Mouse (Mus musculus) adrenal gland, postnatal 36 days (tissue): ENCODE results near the gene Plk5. TPM values are rescaled to one million over a fixed set of nuclear protein-coding genes. Genes with fewer than 3 reads are reported as not detected.
A peak's percentile ranks its signal among the peaks of the same experiment; 100 is the strongest.
"Not testable (repeated sequence)": the region's sequence is repeated elsewhere in the genome, so short reads cannot be mapped to it uniquely, and the experiment has no call there.

Source experiments
- DNase-seq, 2 experiments: peaks; one replicate each; pipeline ENCODE4 v3.0.0; 2021; ENCODE audit warnings: mixed read lengths in 1 of 2
- total RNA-seq, 2 experiments: library from RNA; stranded (reverse); gene quantifications; 2 replicates each; pipeline ENCODE4 v1.2.3; 2021

The Plk5 gene
- total RNA-seq, 2 experiments from 2014 or later: 0.26 TPM; not detected in 1

DNA sequence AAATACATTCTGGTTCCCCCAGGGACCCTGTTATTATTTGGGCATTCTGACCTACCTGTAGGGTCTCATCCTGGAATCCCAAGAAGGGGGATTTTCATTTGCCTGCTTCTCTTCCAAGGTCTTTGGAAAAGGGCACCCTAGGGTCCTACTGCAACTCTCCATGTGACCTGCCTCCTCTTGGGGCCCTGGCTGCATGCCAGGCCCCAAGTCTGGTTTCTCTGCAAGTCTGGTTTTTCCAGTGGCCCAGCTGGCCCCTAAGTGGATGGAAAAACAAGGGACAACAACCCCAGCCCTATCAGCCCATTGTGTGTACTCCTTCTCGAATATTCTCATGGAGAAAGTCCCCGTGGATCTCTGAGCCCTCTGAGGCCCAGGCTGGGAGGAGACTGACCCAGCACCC lies 25.4 kb upstream of the Plk5 start:
- no peak for DNase-seq

DNA sequence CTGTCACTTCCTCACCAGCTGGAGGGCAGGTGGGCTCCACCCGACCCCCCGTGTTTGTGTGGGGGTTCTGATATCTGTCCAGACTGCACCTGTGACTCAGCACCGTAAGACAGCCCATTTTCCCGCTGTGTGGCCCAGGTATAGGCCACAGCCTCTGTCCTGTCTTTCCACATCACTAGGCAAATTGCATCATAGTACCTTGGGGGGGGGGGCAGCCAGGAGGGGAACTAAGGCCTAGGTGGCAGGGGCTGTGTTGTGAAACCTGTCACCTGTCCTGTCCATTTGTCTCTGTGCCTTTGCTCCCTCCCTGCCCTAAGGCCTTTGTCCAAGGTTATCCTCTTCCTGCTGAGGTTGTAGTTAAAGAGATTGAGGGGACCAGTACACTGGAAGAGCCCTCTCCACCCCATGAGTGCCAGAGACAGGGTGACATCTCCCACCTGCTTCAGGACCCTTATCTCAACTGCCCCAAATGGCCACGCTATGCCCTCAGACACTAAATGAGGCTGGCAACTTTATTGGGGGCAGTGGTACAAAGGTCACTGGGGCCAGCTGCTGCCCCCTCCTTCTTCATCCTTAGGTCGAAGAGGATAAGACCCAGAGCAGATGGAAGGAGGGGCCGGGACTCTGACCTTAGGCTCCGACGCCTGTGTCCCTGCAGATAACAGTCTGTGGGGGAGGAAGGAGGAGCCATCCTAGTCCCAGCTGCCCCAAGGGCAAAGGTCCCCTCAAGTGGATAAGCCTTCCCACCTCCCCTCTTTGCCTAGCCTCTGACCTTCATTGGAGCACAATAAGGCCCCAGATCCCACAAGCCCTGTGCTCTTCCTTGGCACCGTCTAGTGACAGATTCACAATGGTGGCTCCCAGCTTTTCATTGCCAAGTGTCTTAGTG lies 24.4 kb upstream of the Plk5 start:
- DNase-seq: no peak

DNA sequence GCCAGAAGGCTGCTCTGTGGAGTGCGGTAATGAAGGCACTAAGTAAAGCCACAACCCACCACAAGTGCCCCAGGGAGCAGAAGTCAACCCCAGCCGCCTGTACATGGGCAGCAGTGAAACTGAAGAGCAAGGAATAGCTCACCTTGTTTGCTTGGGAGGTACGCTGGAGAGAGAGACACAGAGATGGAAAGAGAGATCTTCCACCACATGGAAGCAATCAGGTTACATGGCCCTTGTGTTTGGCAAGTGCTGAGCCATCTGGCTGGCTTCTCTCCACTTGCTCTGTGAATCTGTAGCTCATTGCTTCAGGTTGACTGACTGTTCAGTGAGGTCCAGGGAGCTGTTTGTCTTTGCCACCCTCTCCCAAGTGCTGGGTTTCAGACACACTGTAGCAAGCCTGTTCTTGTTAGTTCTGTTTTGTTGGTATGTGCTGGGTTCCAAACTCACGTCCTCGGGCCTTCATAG lies 23.7 kb upstream of the Plk5 start:
- DNase-seq: no peak

DNA sequence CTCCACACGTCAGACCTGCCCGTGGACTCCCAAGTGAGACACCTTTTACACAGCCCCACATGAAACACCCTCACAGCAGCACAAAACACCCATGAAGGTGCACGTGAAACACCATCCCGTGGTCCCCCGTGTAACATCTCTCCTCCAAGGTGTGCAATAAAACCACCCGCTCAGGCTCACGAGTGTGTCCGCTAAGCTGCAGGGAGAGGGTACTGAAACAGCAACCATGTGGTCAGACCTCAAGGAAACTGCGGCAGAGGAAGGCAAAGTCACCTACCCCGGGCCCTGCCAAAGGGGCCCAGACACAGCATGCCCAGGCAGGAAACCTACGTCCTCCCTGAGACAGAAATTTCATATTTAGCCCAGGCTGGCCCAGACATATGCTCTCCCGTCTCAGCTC lies 20.0 kb upstream of the Plk5 start:
- DNase-seq: no peak

DNA sequence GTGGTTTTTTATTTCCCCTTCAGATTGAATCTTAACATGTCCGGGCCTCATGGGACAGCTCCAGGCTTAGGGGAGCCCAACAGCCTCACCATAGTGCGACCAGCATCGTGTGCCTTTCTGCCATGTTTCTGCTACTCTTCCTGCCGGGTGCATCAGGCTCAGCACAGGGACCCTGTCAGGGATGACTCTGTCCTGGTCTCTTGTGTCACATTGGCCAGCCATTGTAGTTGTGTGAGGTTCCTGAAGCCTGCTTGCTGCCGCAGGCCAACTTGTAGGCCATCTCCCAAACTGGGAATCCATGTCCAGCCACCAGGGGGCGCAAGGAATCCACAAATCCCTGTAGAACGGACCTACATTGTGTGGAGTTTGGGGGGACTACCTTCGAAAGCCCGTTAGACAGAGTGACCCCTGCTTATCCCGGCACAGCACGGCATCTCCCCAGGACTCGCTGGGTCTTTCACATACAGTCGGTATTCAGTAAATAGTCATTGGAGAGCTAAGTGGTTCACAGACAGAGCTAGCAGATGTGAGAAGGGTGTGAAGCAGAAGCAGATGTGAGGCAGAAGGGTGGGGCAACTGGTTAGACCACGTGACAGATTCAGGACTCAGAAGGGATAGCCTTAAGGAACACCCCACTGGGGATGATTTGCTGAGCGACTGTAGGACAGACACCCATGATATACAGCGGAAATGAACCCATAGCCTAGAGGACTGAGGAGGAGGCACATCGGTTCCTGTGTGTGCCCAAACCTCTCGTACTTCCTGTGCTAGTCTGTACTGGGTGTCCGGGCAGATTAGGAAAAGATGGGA lies 16.1 kb upstream of the Plk5 start:
- DNase-seq: peak; percentile 87 to 88

DNA sequence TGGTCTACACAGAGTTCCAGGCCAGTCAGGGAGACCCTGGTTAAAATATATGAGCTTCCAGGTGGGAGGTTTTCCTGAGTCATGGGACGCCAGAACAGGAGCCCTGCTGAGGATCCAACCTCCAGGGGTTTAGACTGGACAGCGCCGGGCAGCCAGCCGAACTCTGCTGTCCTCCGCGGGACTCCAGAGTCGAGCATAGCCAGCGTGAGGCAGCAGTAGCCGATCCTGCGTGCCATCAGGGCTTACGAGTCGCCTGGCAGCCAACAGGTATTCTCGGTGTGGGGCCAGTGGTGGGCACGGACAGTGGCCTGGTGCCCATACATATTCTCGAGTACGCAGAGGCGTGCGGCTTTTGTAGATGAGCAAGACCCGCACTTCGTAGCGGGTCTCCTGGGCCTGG lies 15.2 kb upstream of the Plk5 start:
- DNase-seq: no peak

DNA sequence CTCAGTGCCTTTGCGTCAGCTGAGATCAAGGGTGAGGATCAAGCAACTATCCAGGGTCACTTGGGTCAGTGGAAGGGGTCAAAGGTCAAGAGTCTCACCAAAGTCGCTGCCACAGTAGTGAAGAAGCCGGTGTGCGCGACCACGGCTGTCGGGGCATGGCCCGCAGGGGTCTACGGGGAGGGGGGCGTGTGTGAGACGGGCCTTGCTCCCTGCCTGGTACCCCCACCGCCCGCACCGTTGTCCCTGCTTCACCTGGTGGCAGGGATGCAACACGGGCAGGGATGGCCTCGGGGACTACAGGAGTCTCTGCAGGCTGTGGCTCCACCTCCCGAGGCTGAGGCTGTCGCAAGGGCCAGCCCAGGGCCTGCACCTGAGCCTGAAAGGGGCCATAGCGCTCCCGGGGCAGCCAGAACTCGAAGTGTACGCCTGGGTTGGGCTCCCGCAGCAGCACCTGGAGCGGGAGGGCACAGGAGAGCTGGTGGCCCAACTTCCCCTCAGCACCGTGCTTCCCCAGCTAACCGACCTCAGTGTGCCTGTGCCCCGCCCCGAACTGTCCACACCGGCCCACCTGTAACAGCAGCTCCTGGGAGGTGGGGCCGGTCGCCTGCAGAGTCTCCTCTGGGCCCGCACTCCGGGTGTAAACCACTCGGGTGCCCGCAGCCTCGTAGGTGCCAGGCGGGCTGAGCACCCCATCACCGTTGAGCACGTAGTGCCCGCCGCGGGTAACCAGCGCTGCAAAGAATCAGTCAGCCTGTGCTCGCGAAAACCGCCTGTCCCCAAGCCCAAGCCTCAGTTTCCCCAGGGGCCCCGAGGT lies 14.6 kb upstream of the Plk5 start:
- DNase-seq: no peak

DNA sequence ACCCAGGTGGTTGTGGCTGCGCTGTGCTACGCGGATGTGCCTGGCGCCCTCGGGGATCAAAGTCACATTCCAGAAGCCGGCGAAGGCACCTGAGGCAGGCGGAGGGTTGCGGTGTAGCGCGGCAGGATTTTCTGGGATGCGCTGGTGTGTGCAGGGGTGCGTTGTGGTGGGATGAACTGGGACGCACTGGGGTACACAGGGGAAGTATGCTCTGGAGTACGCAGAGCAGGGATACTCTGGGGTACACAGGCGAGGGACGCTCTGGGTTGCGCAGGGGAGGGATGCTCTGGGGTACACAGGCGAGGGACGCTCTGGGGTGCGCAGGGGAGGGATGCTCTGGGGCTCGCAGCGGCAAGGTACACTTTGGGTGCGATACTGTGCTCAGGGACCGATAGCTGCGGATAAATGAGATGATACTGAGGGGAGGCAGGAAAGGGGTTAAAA lies 13.9 kb upstream of the Plk5 start:
- DNase-seq: no peak

DNA sequence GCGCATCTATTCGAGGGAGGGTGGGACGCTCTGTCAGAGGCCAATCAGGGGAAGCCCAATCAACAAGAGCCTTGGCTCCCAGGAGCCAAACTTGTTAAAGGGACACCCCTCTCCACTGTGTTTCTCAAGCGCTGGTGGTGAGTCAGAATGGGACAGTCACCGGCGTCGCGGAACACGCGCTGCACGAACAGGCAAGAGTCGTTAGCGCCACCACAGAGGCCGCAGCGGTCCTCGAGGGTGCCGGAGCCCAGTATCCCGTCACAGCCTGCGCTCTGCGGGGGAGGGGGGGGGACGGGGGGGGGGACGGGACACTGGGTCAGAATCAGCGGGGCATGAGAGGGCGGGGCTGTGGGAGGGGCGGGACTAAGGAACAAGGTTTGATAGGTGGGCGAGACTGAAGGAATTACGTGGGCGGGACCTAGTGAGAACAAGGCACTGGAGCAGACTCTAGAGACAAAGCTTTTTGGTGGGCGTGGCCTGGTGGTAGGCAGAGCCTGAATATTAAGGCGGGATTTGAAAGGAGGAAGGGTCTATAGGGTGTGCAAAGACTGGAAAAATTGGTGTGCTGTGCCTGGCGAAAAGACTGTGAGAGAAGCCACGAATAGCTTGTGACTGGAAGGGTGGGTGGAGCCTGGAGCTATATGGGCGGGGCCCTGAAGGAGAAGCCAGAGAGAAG lies 13.4 kb upstream of the Plk5 start:
- DNase-seq: peak; percentile 74 to 77

DNA sequence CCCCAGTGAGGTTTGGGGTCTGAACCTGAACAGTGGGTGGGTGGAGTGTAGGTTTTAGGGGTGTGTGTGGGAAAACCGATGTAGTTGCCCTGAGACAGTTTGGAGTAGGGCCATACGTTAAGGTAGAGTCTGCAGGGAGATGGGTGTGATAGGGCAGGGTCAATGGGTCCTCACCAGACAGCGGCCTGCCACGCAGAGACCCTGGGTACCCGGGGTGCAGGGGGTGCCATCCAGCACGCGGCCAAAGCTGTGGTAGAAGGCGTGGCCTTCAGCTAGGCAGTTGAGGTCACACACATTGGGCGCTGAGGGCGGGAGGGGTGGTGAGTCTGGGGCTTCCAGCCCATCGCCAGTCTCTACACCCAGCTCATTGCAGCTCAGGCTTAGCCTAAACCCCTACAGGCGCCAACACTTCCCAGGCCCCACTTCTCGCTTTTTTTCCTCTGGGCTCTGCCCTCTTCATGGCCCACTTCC lies 12.8 kb upstream of the Plk5 start:
- DNase-seq: no peak

DNA sequence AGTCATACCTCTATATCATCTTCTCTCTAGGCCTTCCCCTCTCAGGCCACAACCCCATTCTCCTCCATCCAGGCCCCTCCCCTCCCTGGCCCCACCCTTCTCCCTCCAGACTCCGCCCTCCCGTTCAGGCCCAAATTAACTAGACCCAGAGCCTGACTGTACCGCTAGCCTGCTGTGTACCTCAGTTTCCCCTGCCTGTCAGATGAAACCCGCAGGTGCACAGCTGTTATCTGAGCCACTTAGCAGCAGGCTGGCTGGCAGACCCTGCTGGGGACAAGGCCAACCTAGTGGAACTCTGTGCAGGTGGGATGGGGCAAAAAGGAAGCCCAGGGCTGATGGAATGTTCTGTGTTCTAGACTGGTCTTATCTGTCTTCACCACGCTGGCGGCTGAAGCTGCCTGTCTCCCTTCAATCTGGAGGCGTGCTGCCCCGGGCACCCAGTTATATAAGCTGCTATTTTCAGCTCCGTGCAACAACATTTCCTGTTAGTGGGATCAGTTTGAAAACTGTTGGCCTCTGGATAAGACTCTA lies 12.1 kb upstream of the Plk5 start:
- DNase-seq: no peak

DNA sequence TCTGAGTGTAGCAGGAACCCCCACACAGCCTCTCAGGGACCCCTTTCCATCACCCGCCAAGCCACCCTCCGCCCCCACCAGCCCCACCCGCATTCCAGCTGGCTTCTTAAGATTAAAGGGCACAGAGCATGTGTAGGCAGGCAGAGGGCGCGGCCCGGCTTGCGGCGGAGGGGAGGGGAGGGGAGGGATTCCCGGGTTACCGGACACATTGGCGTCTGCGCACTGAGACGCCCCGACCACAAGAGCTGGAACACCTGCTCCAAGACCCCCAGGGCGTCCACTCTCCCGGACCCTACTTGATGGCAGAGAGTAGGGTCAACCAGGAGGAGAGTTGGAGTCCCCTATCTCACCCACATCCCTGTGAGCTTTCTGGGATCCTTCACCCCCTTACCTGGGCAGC lies 11.1 kb upstream of the Plk5 start:
- DNase-seq: no peak

DNA sequence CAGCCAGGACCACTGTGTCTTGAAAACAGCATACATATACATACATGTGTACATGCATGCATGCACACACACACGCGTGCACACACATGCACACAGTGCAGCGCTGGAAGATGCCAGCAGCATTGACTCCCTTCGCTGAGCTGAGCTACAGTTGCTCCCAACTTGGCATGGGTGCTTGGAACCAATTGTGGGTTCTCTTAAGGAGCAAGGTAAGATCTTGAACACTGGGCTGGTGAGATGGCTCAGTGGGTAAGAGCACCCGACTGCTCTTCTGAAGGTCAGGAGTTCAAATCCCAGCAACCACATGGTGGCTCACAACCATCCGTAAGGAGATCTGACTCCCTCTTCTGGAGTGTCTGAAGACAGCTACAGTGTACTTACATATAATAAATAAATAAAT lies 10.3 kb upstream of the Plk5 start:
- DNase-seq: not testable (repeated sequence)

DNA sequence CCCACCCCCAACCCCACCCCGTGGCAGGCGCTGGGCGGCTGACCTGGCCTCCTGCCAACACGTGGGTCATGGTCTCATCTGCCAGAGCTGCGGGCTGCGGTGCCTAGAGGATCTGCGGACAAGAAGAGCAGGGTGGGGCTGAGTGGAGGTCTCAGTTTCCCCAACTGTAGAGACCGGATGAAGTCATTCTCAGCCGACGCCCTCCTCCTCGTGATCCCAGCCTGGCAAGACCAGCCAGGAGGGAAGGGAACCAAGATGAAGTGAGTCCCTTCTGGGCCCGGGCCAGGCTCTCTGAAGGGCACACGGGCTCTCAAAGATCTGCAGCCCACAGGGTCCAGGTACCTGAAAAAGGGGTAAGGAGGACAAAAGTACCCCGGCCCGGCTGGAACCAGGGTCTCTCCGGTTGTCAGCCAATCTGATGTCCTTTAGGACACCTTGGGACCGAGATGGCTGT lies 8.7 kb upstream of the Plk5 start:
- no peak for DNase-seq

DNA sequence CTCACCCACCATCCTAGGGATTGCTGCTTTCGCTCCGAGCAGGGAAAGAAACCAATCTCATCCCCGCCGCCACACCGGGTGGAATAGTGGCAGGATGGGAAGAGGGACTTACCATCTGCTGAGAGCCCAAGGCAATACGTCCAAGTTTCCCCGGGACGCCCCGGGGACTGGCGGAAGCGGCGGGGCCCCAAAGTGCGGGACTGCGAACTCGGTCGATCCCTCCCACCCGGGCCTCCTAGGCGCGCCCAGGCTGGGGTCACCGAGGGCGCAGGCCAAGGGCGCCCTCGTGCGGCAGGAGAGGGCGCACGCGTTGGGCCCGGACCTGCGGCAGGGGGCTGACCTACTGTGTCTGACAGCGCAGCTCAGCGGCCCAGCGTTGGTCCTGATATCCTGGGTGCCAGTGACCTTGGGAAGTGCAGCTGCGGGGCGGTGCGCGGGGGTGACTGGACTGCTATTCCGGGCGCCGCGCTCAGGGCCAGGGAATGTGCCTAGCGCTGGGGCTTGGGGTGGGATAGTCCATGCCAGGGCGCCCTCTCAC lies 7.9 kb upstream of the Plk5 start, which contains the start of gene Adamtsl5:
TSS of gene Adamtsl5 (minus strand) at position 169 of the 538 bp plus-strand sequence.
- DNase-seq: peak; percentile 55 to 76

DNA sequence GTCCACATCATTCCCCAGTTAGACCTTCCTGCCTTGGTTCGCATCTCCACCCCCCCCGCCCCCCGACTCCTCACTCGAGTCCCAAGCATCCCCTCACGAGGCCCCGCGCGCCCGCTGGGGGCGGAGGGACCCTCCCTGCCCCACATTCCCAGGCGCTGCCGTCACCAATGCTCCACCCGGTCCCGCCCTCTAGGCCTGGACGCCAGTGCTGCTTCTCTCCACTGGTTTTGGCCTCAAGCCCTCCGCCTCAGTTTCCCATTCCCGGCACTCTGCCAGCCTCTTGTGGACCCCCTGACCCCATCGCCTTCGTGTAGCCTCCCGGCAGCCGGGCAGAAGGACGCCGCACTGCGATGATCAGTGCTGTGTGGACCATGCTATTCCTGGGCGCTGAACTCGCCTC lies 7.3 kb upstream of the Plk5 start:
- DNase-seq: no peak

DNA sequence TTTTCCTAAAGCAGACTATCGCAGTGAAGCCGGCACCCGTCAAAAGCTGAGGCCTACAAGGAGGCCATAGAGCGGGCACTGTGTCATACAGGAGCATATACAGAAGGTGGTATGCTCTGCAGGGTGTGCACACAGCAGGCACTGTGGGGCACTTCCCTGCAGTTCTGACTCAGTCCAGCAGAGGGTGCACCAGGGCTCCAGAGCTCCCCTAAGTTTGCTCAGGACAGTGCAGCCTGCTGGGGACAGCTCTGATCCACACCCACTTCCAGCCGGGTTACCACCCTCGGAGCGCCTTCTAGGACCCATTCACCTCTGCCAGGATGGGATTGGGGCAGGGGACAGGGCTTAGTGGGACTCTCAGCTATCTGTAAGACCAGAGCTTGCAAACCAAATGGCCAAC lies 6.0 kb upstream of the Plk5 start:
- DNase-seq: peak; percentile 88 to 91

DNA sequence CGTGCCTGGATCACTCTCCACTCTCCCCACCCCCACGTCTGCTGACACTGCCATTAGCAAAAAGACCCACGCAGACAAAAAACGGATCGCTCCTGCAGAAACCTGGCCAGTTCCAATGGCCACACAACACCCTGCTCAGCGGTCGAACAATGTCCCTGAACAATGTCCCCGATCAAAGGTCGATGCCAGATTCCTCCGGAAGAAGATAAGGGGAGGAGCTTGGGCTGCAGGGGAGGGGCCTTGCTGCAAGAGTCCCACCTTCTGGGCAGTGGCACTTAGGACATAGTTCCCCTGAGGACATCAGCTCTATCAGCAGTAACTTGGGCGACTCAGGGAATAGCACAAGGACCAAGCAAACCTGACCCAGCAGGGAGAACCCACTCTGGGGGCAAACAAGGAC lies 4.4 kb upstream of the Plk5 start:
- no peak for DNase-seq

DNA sequence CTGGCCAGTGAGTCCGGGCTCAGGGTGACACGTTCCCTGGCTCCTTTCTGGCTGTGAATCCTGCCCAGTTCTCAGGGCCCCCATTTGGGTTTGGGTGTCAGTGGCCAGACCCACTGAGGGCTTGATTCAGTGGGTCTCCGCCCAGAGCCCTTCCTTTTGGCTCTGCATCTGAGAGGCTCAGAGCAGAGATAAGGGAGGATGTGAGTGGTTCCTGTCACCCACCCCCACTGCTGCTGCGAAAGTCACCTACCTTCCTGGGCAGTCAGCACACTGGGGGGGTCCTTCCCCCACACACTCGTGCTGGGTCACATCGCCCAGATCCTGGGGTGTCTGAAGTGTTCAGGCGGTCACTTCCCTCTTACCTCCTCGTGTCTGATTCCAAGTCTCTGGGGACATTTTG lies 3.5 kb upstream of the Plk5 start:
- no peak for DNase-seq

DNA sequence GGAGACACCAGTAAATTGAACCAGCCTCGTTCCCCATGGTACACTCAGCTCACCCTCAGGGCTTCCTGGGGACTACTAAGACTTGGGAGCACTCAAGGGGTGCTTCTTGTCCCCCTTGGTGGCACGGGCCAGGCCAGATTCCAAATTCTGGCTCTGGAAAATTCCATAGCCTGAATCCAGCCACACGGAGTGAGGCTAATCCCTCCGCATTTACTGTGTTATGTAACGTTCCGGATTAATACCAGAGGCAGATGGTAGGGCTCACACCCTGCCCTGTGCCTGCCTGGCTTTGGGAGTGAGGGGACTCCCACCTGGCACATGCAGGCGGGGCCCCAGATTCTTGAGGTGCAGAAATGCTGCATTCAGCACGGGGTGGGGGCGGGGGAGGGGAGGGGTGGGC lies 828 bp upstream of the Plk5 start:
- no peak for DNase-seq

DNA sequence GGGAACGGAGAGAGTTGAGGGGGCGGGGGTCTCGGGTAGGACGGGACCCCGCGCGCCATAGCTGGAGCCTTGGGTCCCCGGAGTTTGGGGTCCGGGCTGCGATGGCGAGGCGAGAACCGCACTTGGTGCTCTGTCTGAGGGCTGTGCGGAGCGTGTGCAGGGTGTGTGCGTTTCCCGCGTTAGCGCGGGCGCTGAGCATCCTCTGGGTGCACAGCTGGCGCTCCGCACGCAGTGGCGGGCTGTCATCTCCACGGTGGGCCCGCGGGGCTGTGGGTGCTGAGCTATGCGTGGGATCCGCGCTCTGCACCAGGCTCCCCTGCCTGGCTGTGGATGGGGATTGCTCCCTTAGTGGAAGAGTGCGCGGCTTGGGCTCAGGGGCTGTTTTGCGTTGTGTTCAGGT lies 478 bp downstream of the Plk5 start:
- no peak for DNase-seq
